Mouse (Mus musculus) brain, embryonic 14.5 days (tissue): ENCODE measurements around the gene Diras1. TPM values are rescaled to one million over a fixed set of nuclear protein-coding genes. Genes with fewer than 3 reads are reported as not detected.

Experiments
- DNase-seq: peaks from one replicate; pipeline ENCODE4 v3.0.0-alpha.2; 2011; ENCODE audit warnings: low read depth
- CTCF ChIP-seq: fragments of 200-500 bp; IDR thresholded peaks from 2 replicates; pipeline ENCODE4 v1.5.1; 2012; ENCODE audit warnings: inconsistent platforms, mild to moderate bottlenecking, moderate library complexity, borderline replicate concordance; ENCODE audit not compliant: insufficient read depth, insufficient read length; ENCODE audit errors: extremely low read depth
- POLR2A ChIP-seq: fragments of 200-500 bp; IDR thresholded peaks from 2 replicates; pipeline ENCODE4 v1.6.1; 2012; ENCODE audit warnings: mild to moderate bottlenecking, inconsistent platforms, borderline replicate concordance; ENCODE audit not compliant: poor library complexity, insufficient read depth, insufficient read length, severe bottlenecking; ENCODE audit errors: extremely low read depth
- polyA plus RNA-seq: library from polyadenylated mRNA; depleted of rRNA; stranded (reverse); fragments of >200 nt; gene quantifications from 2 replicates; pipeline ENCODE4 v1.2.3, GENCODE M21; 2012

Diras1 gene
- polyA plus RNA-seq, 1 experiment, result 66.5 TPM

DNA sequence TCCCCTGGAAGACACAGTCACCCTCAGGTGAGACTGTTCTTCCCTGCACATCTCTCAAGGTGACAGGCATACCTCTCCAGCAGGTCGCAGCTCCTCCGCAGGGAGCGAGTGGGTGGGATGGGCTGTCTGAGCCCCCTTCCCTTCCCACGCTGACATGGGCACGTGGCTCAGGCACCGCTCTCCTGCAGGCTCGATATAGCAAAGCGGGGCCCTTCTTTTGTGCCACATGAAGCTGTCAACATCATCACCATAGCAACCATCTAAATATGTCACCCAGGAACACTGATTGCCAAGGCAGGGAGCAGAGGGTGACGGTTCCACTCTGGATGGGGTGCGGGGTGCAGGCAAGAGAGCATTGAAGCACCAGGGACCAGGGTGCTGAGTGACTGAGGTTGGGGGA is 24.3 kb downstream of the Diras1 start:
- no peak for TF ChIP-seq POLR2A
- TF ChIP-seq CTCF, result no peak
- DNase-seq, result peak; percentile 64

- TF ChIP-seq CTCF (no peak), POLR2A (no peak)
- no peak for DNase-seq
Observed at GRCm38 (mm10) chr10:81000197-81001062, 25.0 kb downstream of the Diras1 start.

GRCm38 (mm10) chr10:80999362-81000196 is 25.9 kb downstream of the Diras1 start:
- peak; percentile 91 for DNase-seq
- TF ChIP-seq POLR2A, result no peak
- TF ChIP-seq CTCF, result peak; percentile 93

DNA sequence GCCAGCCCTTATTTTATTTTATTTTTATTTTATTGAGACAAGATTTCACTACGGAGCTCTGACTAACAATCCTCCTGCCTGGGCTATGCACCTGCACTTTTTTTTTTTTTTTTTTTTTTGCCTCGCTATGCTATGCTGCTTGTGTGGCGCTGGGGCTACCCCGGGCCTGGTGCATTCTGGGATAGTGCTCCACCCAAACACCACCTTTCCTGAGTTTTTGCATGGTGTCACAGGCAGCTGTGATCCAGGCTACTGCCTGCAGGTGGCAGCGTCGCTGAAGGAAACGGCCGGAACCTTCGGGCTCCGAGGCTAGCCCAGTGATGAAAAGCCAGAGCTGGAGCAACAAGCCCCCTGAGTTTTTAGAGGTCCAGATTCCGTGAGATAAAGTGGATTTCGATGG is 26.7 kb downstream of the Diras1 start:
- TF ChIP-seq CTCF (peak; percentile 70), POLR2A (no peak)
- peak; percentile 58 for DNase-seq

DNA sequence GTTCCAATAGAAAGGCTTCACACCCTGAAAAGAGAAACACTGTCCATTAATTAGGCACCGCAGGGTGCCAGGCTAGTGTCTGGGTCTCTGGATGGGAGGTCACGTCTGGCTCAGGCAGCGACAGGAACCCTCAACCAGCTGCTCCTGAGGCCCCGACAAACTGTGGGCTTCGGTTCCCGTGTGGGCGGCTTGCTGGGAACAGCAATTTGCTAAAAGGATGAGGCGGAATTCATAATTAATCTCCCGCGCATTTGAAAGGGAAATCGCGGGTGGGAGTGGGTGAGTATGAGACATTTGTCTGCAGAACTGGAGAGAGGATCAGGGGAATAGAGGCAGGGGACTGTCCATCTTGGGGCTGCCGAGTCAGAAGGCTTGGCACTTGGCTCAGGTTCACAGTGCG is 27.4 kb downstream of the Diras1 start:
- DNase-seq, result no peak
- no peak for TF ChIP-seq CTCF
- no peak for TF ChIP-seq POLR2A

DNA sequence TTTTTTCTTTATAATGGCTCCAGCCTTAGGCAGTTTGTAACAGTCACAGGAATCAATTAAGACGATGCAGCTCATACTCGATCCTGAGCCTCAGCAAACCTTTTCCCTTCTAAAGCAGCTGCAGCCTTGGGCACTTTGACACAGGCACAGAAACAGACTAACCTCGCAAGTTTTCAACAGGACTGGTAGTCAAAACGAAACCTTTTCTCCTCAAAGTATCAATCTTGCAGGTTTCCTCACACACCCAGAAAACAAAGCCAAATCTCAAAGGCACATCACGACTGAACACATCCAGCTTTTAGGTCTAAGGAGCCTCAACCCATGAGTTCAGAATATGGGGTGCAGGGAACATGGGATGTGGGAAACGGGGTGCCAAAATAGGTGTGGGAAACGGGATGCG is 28.1 kb downstream of the Diras1 start:
- no peak for DNase-seq
- TF ChIP-seq CTCF, result no peak
- TF ChIP-seq POLR2A, result no peak

- no peak for DNase-seq
Observed at GRCm38 (mm10) chr10:80996501-80996900, 29.0 kb downstream of the Diras1 start.

DNA sequence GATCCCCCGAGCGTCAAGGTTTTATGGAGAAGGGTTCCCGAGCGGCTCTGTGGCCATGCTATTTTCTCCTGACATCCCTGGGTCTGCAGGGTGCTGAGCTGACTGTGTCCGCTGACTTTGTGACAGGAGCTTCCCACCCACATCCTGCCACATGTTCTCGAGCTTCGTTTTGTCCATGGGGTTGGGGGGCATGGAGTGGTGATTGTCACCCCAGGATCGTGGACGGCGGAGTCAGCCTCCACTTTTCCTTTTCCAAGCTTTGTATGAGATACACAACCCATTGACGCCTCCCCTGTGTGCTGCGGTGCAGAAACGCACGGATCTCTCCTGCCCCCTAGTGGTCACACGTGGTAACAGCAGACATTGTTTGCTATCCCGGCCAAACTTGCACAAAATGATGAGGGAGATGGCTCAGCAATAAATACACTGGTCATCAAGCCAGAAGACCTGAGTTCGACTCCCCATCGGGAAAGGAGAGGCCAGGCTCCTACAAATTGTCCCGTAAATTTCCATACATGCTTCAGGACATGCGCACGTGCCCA is 30.3 kb downstream of the Diras1 start:
- no peak for TF ChIP-seq POLR2A
- peak; percentile 98 for TF ChIP-seq CTCF
- peak; percentile 86 for DNase-seq

More at GRCm38 (mm10) chr10:80996501-80996900, 29.0 kb downstream of the Diras1 start:
- no peak for TF ChIP-seq CTCF
- TF ChIP-seq POLR2A, result no peak

- TF ChIP-seq POLR2A (no peak), CTCF (no peak)
- DNase-seq, result no peak
Observed at GRCm38 (mm10) chr10:80994621-80995020, 30.8 kb downstream of the Diras1 start.

- no peak for DNase-seq
- TF ChIP-seq POLR2A, result no peak
- no peak for TF ChIP-seq CTCF
Observed at GRCm38 (mm10) chr10:80993276-80993675, 32.2 kb downstream of the Diras1 start.

- TF ChIP-seq CTCF (no peak), POLR2A (no peak)
- DNase-seq, result no peak
Observed at GRCm38 (mm10) chr10:80991945-80992344, 33.5 kb downstream of the Diras1 start.
